Mouse (Mus musculus) splenic B cell, adult 2 months (primary cell): ENCODE data around the gene Gm45711.
A peak's percentile ranks its signal among the peaks of the same experiment; 100 is the strongest.
"Not testable (repeated sequence)": the region's sequence is repeated elsewhere in the genome, so short reads cannot be mapped to it uniquely, and the experiment has no call there.

ENCODE experiments used
- DNase-seq: peaks from one replicate; pipeline ENCODE4 v3.0.0-alpha.2; 2011; ENCODE audit warnings: low read depth, low spot score
- H3K27me3 ChIP-seq: 2 replicates; pipeline ENCODE4 v1.6.1; 2012; ENCODE audit warnings: mild to moderate bottlenecking, low read length, moderate library complexity, mixed read lengths; ENCODE audit not compliant: control insufficient read depth, poor library complexity, insufficient read depth, severe bottlenecking
- H3K36me3 ChIP-seq: 2 replicates; pipeline ENCODE4 v1.6.1; 2012; ENCODE audit warnings: mild to moderate bottlenecking, low read length, moderate library complexity, mixed read lengths; ENCODE audit not compliant: control insufficient read depth, poor library complexity, insufficient read depth, severe bottlenecking

Gene Gm45711

GRCm38 (mm10) chr8:104268937-104269440, 40.9 kb downstream of the Gm45711 start:
- no peaks in the 10 kb centered on the region for H3K27me3 ChIP-seq
- no peaks in the 10 kb centered on the region; the same call in 1 of the 2 replicates for H3K36me3 ChIP-seq
- DNase-seq = no peak

- Histone ChIP-seq H3K27me3 (no peaks in the 10 kb centered on the region), H3K36me3 (peaks cover 1% of the 10 kb centered on the region)
- DNase-seq = no peak
These were observed 41.5 kb downstream of the Gm45711 start for GRCm38 (mm10) chr8:104268368-104268767.

- not testable (repeated sequence) for H3K36me3 ChIP-seq, H3K27me3 ChIP-seq, DNase-seq
These were observed 45.5 kb downstream of the Gm45711 start for GRCm38 (mm10) chr8:104264271-104264935.

GRCm38 (mm10) chr8:104261802-104262201, 48.1 kb downstream of the Gm45711 start:
- peaks cover 20% of the 10 kb centered on the region for H3K36me3 ChIP-seq
- H3K27me3 ChIP-seq, DNase-seq: not testable (repeated sequence)

GRCm38 (mm10) chr8:104253016-104253415, 56.9 kb downstream of the Gm45711 start:
- DNase-seq = peak; percentile 82
- H3K36me3 ChIP-seq = peaks cover 8% of the 10 kb centered on the region
- H3K27me3 ChIP-seq = no peaks in the 10 kb centered on the region

- no peak for DNase-seq
- Histone ChIP-seq H3K36me3 (no peaks in the 10 kb centered on the region), H3K27me3 (no peaks in the 10 kb centered on the region)
These were observed 58.4 kb downstream of the Gm45711 start for GRCm38 (mm10) chr8:104251461-104251860.

GRCm38 (mm10) chr8:104250439-104251367, 59.2 kb downstream of the Gm45711 start, which contains the start of gene Cklf:
TSS of gene Cklf (plus strand) at chr8:104250861.
- no peaks in the 10 kb centered on the region for H3K36me3 ChIP-seq

GRCm38 (mm10) chr8:104249442-104249996, 60.4 kb downstream of the Gm45711 start:
- H3K36me3 ChIP-seq = 0 out of 2 replicates have a peak, but pooled peaks cover 2% of the 10 kb centered on the region
- DNase-seq = no peak
- no peaks in the 10 kb centered on the region for H3K27me3 ChIP-seq

More at GRCm38 (mm10) chr8:104250439-104251367, 59.2 kb downstream of the Gm45711 start, which contains the start of gene Cklf:
- peak; percentile 95 for DNase-seq
- no peaks in the 10 kb centered on the region for H3K27me3 ChIP-seq

- H3K36me3 ChIP-seq = 0 out of 2 replicates have a peak, but pooled peaks cover 2% of the 10 kb centered on the region
- H3K27me3 ChIP-seq = no peaks in the 10 kb centered on the region
- peak; percentile 90 for DNase-seq
These were observed 61.6 kb downstream of the Gm45711 start, which contains the start of gene Tk2 for GRCm38 (mm10) chr8:104248276-104248675. TSS of gene Tk2 (minus strand) at chr8:104248558.

GRCm38 (mm10) chr8:104247908-104248275, 62.0 kb downstream of the Gm45711 start:
- DNase-seq = peak; percentile 65

GRCm38 (mm10) chr8:104247054-104247907, 62.6 kb downstream of the Gm45711 start:
- peak; percentile 97 for DNase-seq

More at GRCm38 (mm10) chr8:104247908-104248275, 62.0 kb downstream of the Gm45711 start:
- Histone ChIP-seq H3K36me3 (peaks cover 5% of the 10 kb centered on the region; the same call in 1 of the 2 replicates), H3K27me3 (no peaks in the 10 kb centered on the region)

GRCm38 (mm10) chr8:104246621-104247020, 63.3 kb downstream of the Gm45711 start:
- no peak for DNase-seq
- Histone ChIP-seq H3K36me3 (peaks cover 5% of the 10 kb centered on the region), H3K27me3 (no peaks in the 10 kb centered on the region)

More at GRCm38 (mm10) chr8:104247054-104247907, 62.6 kb downstream of the Gm45711 start:
- peaks cover 5% of the 10 kb centered on the region for H3K36me3 ChIP-seq
- no peaks in the 10 kb centered on the region for H3K27me3 ChIP-seq

GRCm38 (mm10) chr8:104242038-104242644, 67.7 kb downstream of the Gm45711 start:
- Histone ChIP-seq H3K27me3 (no peaks in the 10 kb centered on the region), H3K36me3 (peaks cover 7% of the 10 kb centered on the region)
- DNase-seq = no peak
